Comparison of ENCODE assay signal across 8 mouse cellular contexts in genomic region chr1:154180952-154181351, GRCm38 (mm10). TPM values are rescaled to one million over a fixed set of nuclear protein-coding genes. Genes with fewer than 3 reads are reported as not detected.
DNase-seq lines count a peak whose midpoint lies in the region; ATAC-seq lines count a peak whose summit lies in the region.

No protein-coding gene starts in this region.

- WGBS in embryonic facial prominence, embryonic 11.5 days = 40% methylated on average over 2 of the region's 2 CpGs
- 27% methylated on average over 2 of the region's 2 CpGs for WGBS in kidney, embryonic 15.5 days
- WGBS in neural tube, embryonic 11.5 days = 46% methylated on average over 2 of the region's 2 CpGs
- WGBS in stomach, embryonic 15.5 days = 19% methylated on average over 2 of the region's 2 CpGs

- peak; percentile 95 for ATAC-seq in embryonic facial prominence, embryonic 11.5 days (replicated peaks; ENCODE audit: insufficient number of reproducible peaks, low FRiP score, low TSS enrichment, low read depth)
- peak; percentile 90 for ATAC-seq in kidney, embryonic 15.5 days (replicated peaks; ENCODE audit: low FRiP score)
- ATAC-seq in neural tube, embryonic 11.5 days (ENCODE audit: insufficient read depth, low FRiP score, low TSS enrichment) = peak; percentile 72; the same call in 1 of the 2 replicates
- peak; percentile 84 for ATAC-seq in stomach, embryonic 15.5 days (ENCODE audit: insufficient read depth, low FRiP score, low read depth)

- H3K4me3 ChIP-seq in embryonic facial prominence, embryonic 11.5 days (ENCODE audit: low read depth, low read length) = no peak overlapping the region
- H3K4me3 ChIP-seq in kidney, embryonic 15.5 days (replicated peaks) = no peak overlapping the region
- H3K4me3 ChIP-seq in neural tube, embryonic 11.5 days (ENCODE audit: low read depth, low read length) = no peak overlapping the region
- no peak overlapping the region for H3K4me3 ChIP-seq in stomach, embryonic 15.5 days (replicated peaks)

- H3K9me3 ChIP-seq in embryonic facial prominence, embryonic 11.5 days (replicated peaks; ENCODE audit: control insufficient read depth, low read length) = no peaks in the 10 kb centered on the region
- no peaks in the 10 kb centered on the region for H3K9me3 ChIP-seq in kidney, embryonic 15.5 days (replicated peaks)
- no peaks in the 10 kb centered on the region for H3K9me3 ChIP-seq in neural tube, embryonic 11.5 days (ENCODE audit: control insufficient read depth, low read length)
- H3K9me3 ChIP-seq in stomach, embryonic 15.5 days = no peaks in the 10 kb centered on the region

- no peaks in the 10 kb centered on the region for H3K27me3 ChIP-seq in embryonic facial prominence, embryonic 11.5 days (ENCODE audit: control insufficient read depth, insufficient read depth, low read length)
- H3K27me3 ChIP-seq in kidney, embryonic 15.5 days = no peaks in the 10 kb centered on the region
- H3K27me3 ChIP-seq in neural tube, embryonic 11.5 days (ENCODE audit: control insufficient read depth, insufficient read depth, low read length) = no peaks in the 10 kb centered on the region
- no peaks in the 10 kb centered on the region for H3K27me3 ChIP-seq in stomach, embryonic 15.5 days (replicated peaks)

- H3K27ac ChIP-seq in embryonic facial prominence, embryonic 11.5 days (replicated peaks; ENCODE audit: low read depth, low read length) = no peak overlapping the region
- no peak overlapping the region for H3K27ac ChIP-seq in kidney, embryonic 15.5 days
- H3K27ac ChIP-seq in neural tube, embryonic 11.5 days (ENCODE audit: low read depth, low read length) = no peak overlapping the region
- H3K27ac ChIP-seq in stomach, embryonic 15.5 days = no peak overlapping the region

- no peak overlapping the region for H3K9ac ChIP-seq in embryonic facial prominence, embryonic 11.5 days (replicated peaks; ENCODE audit: low read length)
- H3K9ac ChIP-seq in kidney, embryonic 15.5 days = no peak overlapping the region
- no peak overlapping the region for H3K9ac ChIP-seq in neural tube, embryonic 11.5 days (ENCODE audit: low read length)
- H3K9ac ChIP-seq in stomach, embryonic 15.5 days = no peak overlapping the region

- no peak overlapping the region for H3K4me2 ChIP-seq in embryonic facial prominence, embryonic 11.5 days (ENCODE audit: low read depth, low read length)
- H3K4me2 ChIP-seq in kidney, embryonic 15.5 days = no peak overlapping the region
- no peak overlapping the region for H3K4me2 ChIP-seq in neural tube, embryonic 11.5 days (ENCODE audit: low read depth)
- H3K4me2 ChIP-seq in stomach, embryonic 15.5 days = no peak overlapping the region

- H3K4me1 ChIP-seq in embryonic facial prominence, embryonic 11.5 days (ENCODE audit: control insufficient read depth, insufficient read depth, low read length) = no peaks in the 10 kb centered on the region
- H3K4me1 ChIP-seq in kidney, embryonic 15.5 days = peaks cover 7% of the 10 kb centered on the region; the same call in 1 of the 2 replicates
- H3K4me1 ChIP-seq in neural tube, embryonic 11.5 days (ENCODE audit: control insufficient read depth, insufficient read depth, low read length) = no peaks in the 10 kb centered on the region
- no peaks in the 10 kb centered on the region for H3K4me1 ChIP-seq in stomach, embryonic 15.5 days

- no peaks in the 10 kb centered on the region for H3K36me3 ChIP-seq in embryonic facial prominence, embryonic 11.5 days (replicated peaks; ENCODE audit: control insufficient read depth, insufficient read depth, low read depth, low read length)
- H3K36me3 ChIP-seq in kidney, embryonic 15.5 days = no peaks in the 10 kb centered on the region
- H3K36me3 ChIP-seq in neural tube, embryonic 11.5 days (ENCODE audit: control insufficient read depth, insufficient read depth, low read length) = no peaks in the 10 kb centered on the region
- H3K36me3 ChIP-seq in stomach, embryonic 15.5 days = no peaks in the 10 kb centered on the region

- DNase-seq in 3T3-L1 (ENCODE audit: low read depth, low spot score) = peak; percentile 81
- peak; percentile 67 for DNase-seq in adrenal gland, postnatal 25 days
- DNase-seq in embryonic facial prominence, embryonic 11.5 days (ENCODE audit: low spot score) = peak; percentile 84
- DNase-seq in heart, adult 8-10 months (ENCODE audit: low spot score) = peak; percentile 80
- peak; percentile 53 for DNase-seq in liver
- peak; percentile 74 for DNase-seq in neural tube, embryonic 11.5 days (ENCODE audit: low spot score)

RNA-seq across cellular contexts. Expression of gene Zfp648, which starts 20.0 kb away (rescaled TPM):
- total RNA-seq in adrenal gland, postnatal 25 days (2021) = 0.27 TPM in 1 of 2 replicates, not detected in the other
- polyA plus RNA-seq in embryonic facial prominence, embryonic 11.5 days (2014; fragmentation: Nextera tagmentation; extraction: Ambion mirVana) = 0.14 TPM in 2 replicates
- not detected for total RNA-seq in heart, adult 8-10 months (2022)
- polyA plus RNA-seq in kidney, embryonic 15.5 days (2015; fragmentation: Nextera tagmentation; extraction: Ambion mirVana) = 0.26 and 0.28 TPM in 2 replicates
- polyA plus RNA-seq in neural tube, embryonic 11.5 days (2014; fragmentation: Nextera tagmentation; extraction: Ambion mirVana) = 0.24 and 0.58 TPM in 2 replicates
- 0.06 TPM in 1 of 2 replicates, not detected in the other for polyA plus RNA-seq in stomach, embryonic 15.5 days (2015; fragmentation: Nextera tagmentation; extraction: Ambion mirVana)
